Mouse (Mus musculus) stomach, embryonic 14.5 days (tissue): Measurements from ENCODE around the gene Cnep1r1. TPM values are rescaled to one million over a fixed set of nuclear protein-coding genes. Genes with fewer than 3 reads are reported as not detected.

ENCODE experiments used
- ATAC-seq: fragments of 200-750 bp; cut with Nextera tagmentation; 2 replicates; pipeline ENCODE4 v1.8.0; 2017; ENCODE audit warnings: low read depth, moderate TSS enrichment; ENCODE audit not compliant: insufficient number of reproducible peaks, insufficient read depth, low FRiP score
- H3K27ac ChIP-seq: fragments of 300-500 bp; sonication (generic); 2 replicates; pipeline ENCODE4 v1.5.1; 2014; ENCODE audit warnings: mild to moderate bottlenecking, low read length, moderate library complexity, mixed read lengths
- H3K27me3 ChIP-seq: fragments of 300-500 bp; sonication (generic); 2 replicates; pipeline ENCODE4 v1.6.1; 2014; ENCODE audit warnings: low read length, control low read depth, mixed read lengths; ENCODE audit not compliant: control insufficient read depth, insufficient read depth
- H3K36me3 ChIP-seq: fragments of 300-500 bp; sonication (generic); 2 replicates; pipeline ENCODE4 v1.6.1; 2014; ENCODE audit warnings: mild to moderate bottlenecking, control low read depth, low read length, moderate library complexity, mixed read lengths; ENCODE audit not compliant: control insufficient read depth, insufficient read depth
- H3K4me1 ChIP-seq: fragments of 300-500 bp; sonication (generic); 2 replicates; pipeline ENCODE4 v1.6.1; 2014; ENCODE audit warnings: low read length, control low read depth, mixed read lengths; ENCODE audit not compliant: control insufficient read depth, insufficient read depth
- H3K4me2 ChIP-seq: fragments of 300-500 bp; sonication (generic); replicated peaks from 2 replicates; pipeline ENCODE4 v1.6.1; 2014; ENCODE audit warnings: low read depth, low read length, control low read depth
- H3K4me3 ChIP-seq: fragments of 300-500 bp; sonication (generic); 2 replicates; pipeline ENCODE4 v1.5.1; 2014; ENCODE audit warnings: low read depth, low read length, control low read depth
- H3K9ac ChIP-seq: fragments of 300-500 bp; sonication (generic); replicated peaks from 2 replicates; pipeline ENCODE4 v1.6.1; 2014; ENCODE audit warnings: low read depth, mild to moderate bottlenecking, control low read depth, low read length, moderate library complexity, mixed read lengths
- H3K9me3 ChIP-seq: fragments of 300-500 bp; sonication (generic); 2 replicates; pipeline ENCODE4 v1.6.1; 2016; ENCODE audit warnings: low read depth, low read length, control low read depth; ENCODE audit not compliant: control insufficient read depth
- WGBS: fragments of 180-500 bp; shearing (Covaris S2); extraction: QIAGEN DNeasy Blood & Tissue Kit; methylation state at CpG from one replicate; pipeline ENCODE4 v1.1.7; 2014; 5-methylcytosine and 5-hydroxymethylcytosine counted together
- microRNA-seq: library from miRNA; unstranded; fragments of <30 nt; microRNA quantifications from one replicate; pipeline ENCODE4, GENCODE M21; 2016
- polyA plus RNA-seq: library from polyadenylated mRNA; unstranded; fragments of >200 nt; fragmentation: Nextera tagmentation; extraction: Ambion mirVana; gene quantifications from 2 replicates; pipeline ENCODE4 v1.2.1, GENCODE M21; 2014

Gene Cnep1r1
- polyA plus RNA-seq, 1 experiment from 2014 or later: 37.5 TPM

DNA sequence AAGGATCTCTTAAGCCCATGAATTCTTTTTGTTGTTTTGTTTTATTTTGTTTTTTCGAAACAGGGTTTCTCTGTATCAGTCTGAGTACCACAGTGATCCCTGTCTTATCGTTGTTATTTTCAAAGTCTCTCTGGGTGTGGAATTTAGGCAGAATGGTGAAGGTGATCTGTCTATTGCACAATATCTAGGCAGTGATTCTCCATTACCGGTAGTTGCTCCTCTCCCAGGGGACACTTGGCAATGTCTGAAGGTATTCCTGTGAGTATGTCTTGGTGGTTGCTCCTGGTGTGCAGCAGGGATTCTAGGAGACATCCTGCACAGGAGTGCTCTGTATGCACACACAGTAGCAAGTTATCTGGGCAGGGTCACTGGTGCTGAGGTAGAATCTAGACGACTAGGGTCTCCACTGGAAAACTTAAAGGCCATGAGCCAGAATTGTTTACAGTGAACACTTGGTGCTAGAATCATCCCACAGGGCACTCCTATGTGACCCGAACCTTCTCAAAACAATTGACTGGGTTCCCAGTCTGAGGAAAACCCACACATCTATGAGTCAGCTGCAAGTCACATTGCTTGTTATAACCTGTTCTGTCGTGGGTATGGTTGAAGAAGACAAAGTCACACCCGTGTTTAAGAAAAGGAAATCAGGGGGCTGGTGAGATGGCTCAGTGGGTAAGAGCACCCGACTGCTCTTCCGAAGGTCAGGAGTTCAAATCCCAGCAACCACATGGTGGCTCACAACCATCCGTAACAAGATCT is 41.8 kb downstream of the Cnep1r1 start:
- no peaks in the 10 kb centered on the region for H3K9me3 ChIP-seq

GRCm38 (mm10) chr8:88161439-88161838 is 42.9 kb downstream of the Cnep1r1 start:
- 77% methylated on average over 5 of the region's 5 CpGs for WGBS
- Histone ChIP-seq H3K4me1 (no peaks in the 10 kb centered on the region), H3K4me3 (no peak overlapping the region), H3K36me3 (peaks cover 59% of the 10 kb centered on the region), H3K9ac (no peak overlapping the region), H3K9me3 (no peaks in the 10 kb centered on the region), H3K27ac (no peak overlapping the region), H3K27me3 (no peaks in the 10 kb centered on the region), H3K4me2 (no peak overlapping the region)
- no peak for ATAC-seq

More for the DNA sequence above, 41.8 kb downstream of the Cnep1r1 start:
- no peak overlapping the region for H3K4me3 ChIP-seq
- peaks cover 57% of the 10 kb centered on the region for H3K36me3 ChIP-seq
- ATAC-seq: no peak
- no peak overlapping the region for H3K9ac ChIP-seq
- no peaks in the 10 kb centered on the region for H3K27me3 ChIP-seq
- no peak overlapping the region for H3K27ac ChIP-seq
- H3K4me1 ChIP-seq: no peaks in the 10 kb centered on the region
- no peak overlapping the region for H3K4me2 ChIP-seq
- WGBS: 90% methylated on average over 9 of the region's 10 CpGs

DNA sequence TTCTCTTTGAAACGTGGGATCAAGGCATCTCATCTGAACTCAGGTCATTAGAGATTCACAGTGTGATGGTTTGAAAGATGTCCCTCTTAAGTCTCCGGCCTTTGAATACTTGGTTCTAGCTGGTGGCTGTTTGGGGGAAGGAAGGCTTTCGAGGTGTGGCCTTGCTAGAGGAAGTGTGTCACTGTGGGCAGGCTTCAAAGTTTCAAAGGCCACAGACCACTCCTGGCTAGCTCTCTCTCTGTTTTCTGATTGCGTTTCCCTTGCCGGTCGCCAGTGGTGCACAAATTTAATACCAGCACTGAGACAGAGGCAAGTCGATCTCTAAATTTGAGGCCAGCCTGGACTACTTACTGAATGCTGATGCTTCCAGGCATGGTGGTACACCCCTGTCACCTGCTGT is 56.7 kb downstream of the Cnep1r1 start:
- H3K4me2 ChIP-seq: no peak overlapping the region
- ATAC-seq: no peak
- no peak overlapping the region for H3K9ac ChIP-seq
- H3K27me3 ChIP-seq: no peaks in the 10 kb centered on the region
- WGBS: 90% methylated on average over 7 of the region's 7 CpGs
- no peak overlapping the region for H3K4me3 ChIP-seq
- H3K4me1 ChIP-seq: no peaks in the 10 kb centered on the region
- H3K27ac ChIP-seq: no peak overlapping the region
- H3K9me3 ChIP-seq: no peaks in the 10 kb centered on the region
- peaks cover 10% of the 10 kb centered on the region for H3K36me3 ChIP-seq

DNA sequence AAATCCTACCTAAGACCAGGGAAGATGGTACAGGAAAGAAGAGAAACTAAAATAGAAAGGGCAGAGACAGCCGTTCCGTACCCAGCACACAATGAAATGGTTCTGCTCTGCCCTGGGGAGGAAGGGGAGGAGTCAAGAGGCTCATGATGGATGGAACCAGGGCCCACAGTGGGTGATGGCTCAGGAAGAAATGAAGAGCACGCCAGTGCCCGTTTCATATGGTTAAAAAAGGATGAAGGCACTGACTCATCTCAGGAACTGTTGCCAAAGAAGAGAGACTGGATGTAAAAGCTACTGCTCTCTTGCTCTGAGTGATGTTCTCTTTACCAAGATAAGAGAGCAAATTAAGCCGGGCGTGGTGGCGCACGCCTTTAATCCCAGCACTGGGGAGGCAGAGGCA is 58.7 kb downstream of the Cnep1r1 start:
- no peak overlapping the region for H3K4me2 ChIP-seq
- H3K9ac ChIP-seq: no peak overlapping the region
- no peak overlapping the region for H3K27ac ChIP-seq
- H3K9me3 ChIP-seq: no peaks in the 10 kb centered on the region
- no peak overlapping the region for H3K4me3 ChIP-seq
- H3K36me3 ChIP-seq: peaks cover under 1% of the 10 kb centered on the region
- 89% methylated on average over 8 of the region's 8 CpGs for WGBS
- no peaks in the 10 kb centered on the region for H3K4me1 ChIP-seq
- no peaks in the 10 kb centered on the region for H3K27me3 ChIP-seq
- ATAC-seq: no peak

DNA sequence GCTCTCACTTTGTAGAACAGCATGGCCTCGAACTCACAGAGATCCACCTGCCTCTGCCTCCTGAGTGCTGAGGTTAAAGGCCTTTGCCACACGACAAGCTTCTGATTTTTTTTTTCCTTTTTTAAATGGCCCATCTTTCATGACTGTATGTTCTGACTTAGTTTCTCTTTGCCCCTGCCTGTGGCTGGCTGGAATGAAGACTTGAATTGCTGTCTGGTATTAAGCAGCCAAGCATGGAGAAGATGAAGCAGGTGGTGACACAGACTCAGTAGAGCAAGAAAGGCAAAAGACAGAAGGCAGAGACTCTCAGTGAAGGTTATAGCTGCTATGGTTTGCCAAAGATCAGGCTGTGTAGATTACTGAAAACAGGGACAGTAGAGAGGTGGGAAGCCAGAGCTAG is 64.6 kb downstream of the Cnep1r1 start:
- WGBS: 80% methylated on average over 2 of the region's 2 CpGs
- Histone ChIP-seq H3K9me3 (no peaks in the 10 kb centered on the region), H3K4me3 (no peak overlapping the region), H3K27me3 (no peaks in the 10 kb centered on the region), H3K36me3 (no peaks in the 10 kb centered on the region), H3K4me2 (no peak overlapping the region), H3K4me1 (no peaks in the 10 kb centered on the region), H3K27ac (no peak overlapping the region), H3K9ac (no peak overlapping the region)
- no peak for ATAC-seq

Small RNA genes within 50 kb of the gene (microRNA-seq; reads per million reads assigned to microRNA genes)
- gene Mir7071: not detected

Other genes starting within 250 kb of the Cnep1r1 start
- 13.6 and 15.3 TPM in 2 replicates for gene Zfp423, start 159.2 kb upstream of the Cnep1r1 start, polyA plus RNA-seq
- 47.1 and 47.9 TPM in 2 replicates for gene Heatr3, start 19.1 kb downstream of the Cnep1r1 start, polyA plus RNA-seq
- gene Tent4b, start 80.4 kb downstream of the Cnep1r1 start, polyA plus RNA-seq: 10.3 and 12.5 TPM in 2 replicates
- gene Adcy7, start 153.6 kb downstream of the Cnep1r1 start, polyA plus RNA-seq: 3.8 and 5.0 TPM in 2 replicates
- gene Brd7, start 243.4 kb downstream of the Cnep1r1 start, polyA plus RNA-seq: 66.1 and 66.5 TPM in 2 replicates